Mouse (Mus musculus): ENCODE results near the gene Btbd2. TPM values are rescaled to one million over a fixed set of nuclear protein-coding genes. Genes with fewer than 3 reads are reported as not detected.

Btbd2 gene
- polyA plus RNA-seq, 1 experiment from 2014 or later, result 87.5 TPM

- H3K9me3 ChIP-seq, result no peaks in the 10 kb centered on the region
- no peaks in the 10 kb centered on the region for H3K27me3 ChIP-seq
- no peak for ATAC-seq (replicated peaks)
- peaks cover 40% of the 10 kb centered on the region for H3K36me3 ChIP-seq
- no peak overlapping the region for H3K27ac ChIP-seq (replicated peaks)
- no peak overlapping the region for H3K4me2 ChIP-seq (replicated peaks)
- 16% methylated on average over 10 of the region's 10 CpGs for WGBS
- no peak overlapping the region for H3K9ac ChIP-seq (replicated peaks)
- peaks cover 5% of the 10 kb centered on the region; the same call in 1 of the 2 replicates for H3K4me1 ChIP-seq
- no peak overlapping the region for H3K4me3 ChIP-seq
These were observed 8.1 kb upstream of the Btbd2 start for GRCm38 (mm10) chr10:80665016-80665380.

GRCm38 (mm10) chr10:80664197-80665015, 7.5 kb upstream of the Btbd2 start:
- ATAC-seq (replicated peaks), result 0 out of 2 replicates have a peak, but pooled peaks have one; percentile 10
- H3K27ac ChIP-seq (replicated peaks), result peak overlapping the region; percentile 42; the same call in 1 of the 2 replicates
- no peak overlapping the region for H3K4me2 ChIP-seq (replicated peaks)
- 45% methylated on average over 16 of the region's 16 CpGs for WGBS
- peaks cover 5% of the 10 kb centered on the region for H3K4me1 ChIP-seq
- H3K4me3 ChIP-seq, result no peak overlapping the region
- no peaks in the 10 kb centered on the region for H3K9me3 ChIP-seq
- no peak overlapping the region for H3K9ac ChIP-seq (replicated peaks)
- no peaks in the 10 kb centered on the region for H3K27me3 ChIP-seq
- H3K36me3 ChIP-seq, result peaks cover 35% of the 10 kb centered on the region

GRCm38 (mm10) chr10:80663485-80664196, 6.8 kb upstream of the Btbd2 start:
- Histone ChIP-seq H3K9me3 (no peaks in the 10 kb centered on the region), H3K9ac (replicated peaks) (no peak overlapping the region), H3K4me3 (no peak overlapping the region), H3K4me2 (replicated peaks) (no peak overlapping the region), H3K27me3 (no peaks in the 10 kb centered on the region), H3K4me1 (peaks cover 11% of the 10 kb centered on the region), H3K27ac (replicated peaks) (no peak overlapping the region), H3K36me3 (peaks cover 27% of the 10 kb centered on the region)
- no peak for ATAC-seq (replicated peaks)
- WGBS, result 63% methylated on average over 5 of the region's 5 CpGs

- no peak overlapping the region for H3K9ac ChIP-seq (replicated peaks)
- H3K4me1 ChIP-seq, result peaks cover 16% of the 10 kb centered on the region
- H3K27me3 ChIP-seq, result no peaks in the 10 kb centered on the region
- H3K36me3 ChIP-seq, result peaks cover 2% of the 10 kb centered on the region
- H3K4me2 ChIP-seq (replicated peaks), result no peak overlapping the region
- no peak for ATAC-seq (replicated peaks)
- H3K27ac ChIP-seq (replicated peaks), result no peak overlapping the region
- WGBS, result 35% methylated on average over 5 of the region's 5 CpGs
- no peak overlapping the region for H3K4me3 ChIP-seq
- no peaks in the 10 kb centered on the region for H3K9me3 ChIP-seq
These were observed 4.3 kb upstream of the Btbd2 start for GRCm38 (mm10) chr10:80661149-80661548.

GRCm38 (mm10) chr10:80659213-80659612, 2.3 kb upstream of the Btbd2 start:
- H3K4me1 ChIP-seq, result peaks cover 27% of the 10 kb centered on the region
- no peaks in the 10 kb centered on the region for H3K27me3 ChIP-seq
- peak overlapping the region; percentile 31 for H3K4me3 ChIP-seq
- no peaks in the 10 kb centered on the region for H3K36me3 ChIP-seq
- peak overlapping the region; percentile 45 for H3K27ac ChIP-seq (replicated peaks)
- peak overlapping the region; percentile 35 for H3K4me2 ChIP-seq (replicated peaks)
- H3K9me3 ChIP-seq, result no peaks in the 10 kb centered on the region
- ATAC-seq (replicated peaks), result no peak
- no peak overlapping the region for H3K9ac ChIP-seq (replicated peaks)
- WGBS, result 6% methylated on average over 10 of the region's 10 CpGs

GRCm38 (mm10) chr10:80658841-80659202, 2.0 kb upstream of the Btbd2 start:
- Histone ChIP-seq H3K4me1 (peaks cover 29% of the 10 kb centered on the region), H3K9ac (replicated peaks) (no peak overlapping the region), H3K27me3 (no peaks in the 10 kb centered on the region), H3K4me3 (no peak overlapping the region), H3K36me3 (no peaks in the 10 kb centered on the region), H3K9me3 (no peaks in the 10 kb centered on the region), H3K27ac (replicated peaks) (peak overlapping the region; percentile 45), H3K4me2 (replicated peaks) (no peak overlapping the region)
- 67% methylated on average over 4 of the region's 4 CpGs for WGBS
- ATAC-seq (replicated peaks), result no peak

- Histone ChIP-seq H3K27ac (replicated peaks) (peak overlapping the region; percentile 45; the same call in 1 of the 2 replicates), H3K4me3 (no peak overlapping the region), H3K36me3 (no peaks in the 10 kb centered on the region), H3K9me3 (no peaks in the 10 kb centered on the region), H3K27me3 (no peaks in the 10 kb centered on the region), H3K9ac (replicated peaks) (no peak overlapping the region), H3K4me2 (replicated peaks) (no peak overlapping the region), H3K4me1 (peaks cover 34% of the 10 kb centered on the region)
- WGBS, result 89% methylated on average over 14 of the region's 14 CpGs
- ATAC-seq (replicated peaks), result no peak
These were observed 1.4 kb upstream of the Btbd2 start for GRCm38 (mm10) chr10:80658194-80658840.

- Histone ChIP-seq H3K4me1 (peaks cover 34% of the 10 kb centered on the region), H3K4me3 (peak overlapping the region; percentile 73), H3K4me2 (replicated peaks) (peak overlapping the region; percentile 73), H3K9ac (replicated peaks) (peak overlapping the region; percentile 89), H3K27me3 (no peaks in the 10 kb centered on the region), H3K9me3 (no peaks in the 10 kb centered on the region), H3K36me3 (no peaks in the 10 kb centered on the region), H3K27ac (replicated peaks) (peak overlapping the region; percentile 93)
- peak; percentile 85 for ATAC-seq (replicated peaks)
- WGBS, result under 1% methylated on average over 70 of the region's 72 CpGs
These were observed 575 bp downstream of the Btbd2 start for GRCm38 (mm10) chr10:80656130-80656862.

- Histone ChIP-seq H3K9me3 (no peaks in the 10 kb centered on the region), H3K4me3 (peak overlapping the region; percentile 73), H3K4me1 (peaks cover 34% of the 10 kb centered on the region), H3K4me2 (replicated peaks) (peak overlapping the region; percentile 73), H3K9ac (replicated peaks) (peak overlapping the region; percentile 89), H3K27ac (replicated peaks) (peak overlapping the region; percentile 93), H3K36me3 (no peaks in the 10 kb centered on the region), H3K27me3 (no peaks in the 10 kb centered on the region)
- WGBS, result 4% methylated on average over 12 of the region's 12 CpGs
- ATAC-seq (replicated peaks), result peak; percentile 51
These were observed 1.3 kb downstream of the Btbd2 start for GRCm38 (mm10) chr10:80655406-80656129.

GRCm38 (mm10) chr10:80654866-80655265, 2.0 kb downstream of the Btbd2 start:
- ATAC-seq (replicated peaks), result no peak
- Histone ChIP-seq H3K9ac (replicated peaks) (peak overlapping the region; percentile 89), H3K4me3 (peak overlapping the region; percentile 73), H3K4me2 (replicated peaks) (peak overlapping the region; percentile 73), H3K36me3 (no peaks in the 10 kb centered on the region), H3K9me3 (no peaks in the 10 kb centered on the region), H3K27me3 (no peaks in the 10 kb centered on the region), H3K27ac (replicated peaks) (no peak overlapping the region), H3K4me1 (peaks cover 34% of the 10 kb centered on the region)
- WGBS, result 86% methylated on average over 6 of the region's 6 CpGs

GRCm38 (mm10) chr10:80653156-80653720, 3.6 kb downstream of the Btbd2 start:
- Histone ChIP-seq H3K4me2 (replicated peaks) (no peak overlapping the region), H3K9ac (replicated peaks) (no peak overlapping the region)
- 90% methylated on average over 6 of the region's 6 CpGs for WGBS

More at GRCm38 (mm10) chr10:80653156-80653720, 3.6 kb downstream of the Btbd2 start:
- Histone ChIP-seq H3K4me3 (no peak overlapping the region), H3K27ac (replicated peaks) (no peak overlapping the region), H3K9me3 (no peaks in the 10 kb centered on the region), H3K27me3 (no peaks in the 10 kb centered on the region), H3K36me3 (peaks cover 3% of the 10 kb centered on the region; the same call in 1 of the 2 replicates), H3K4me1 (peaks cover 28% of the 10 kb centered on the region)
- no peak for ATAC-seq (replicated peaks)
